Mouse (Mus musculus) spleen, adult 2 months (tissue): Measurements from ENCODE around the gene Spata17.

Experiments used
- CTCF ChIP-seq: fragments of 200-500 bp; IDR thresholded peaks from 2 replicates; pipeline ENCODE4 v1.5.1; 2011; ENCODE audit warnings: mild to moderate bottlenecking, inconsistent platforms; ENCODE audit not compliant: insufficient read depth, insufficient read length, insufficient replicate concordance; ENCODE audit errors: extremely low read depth
- POLR2A ChIP-seq: fragments of 200-500 bp; IDR thresholded peaks from 2 replicates; pipeline ENCODE4 v1.6.1; 2011; ENCODE audit warnings: low read depth, low read length, inconsistent platforms

GRCm38 (mm10) chr1:187035785-187036184 is 179.5 kb downstream of the Spata17 start:
- TF ChIP-seq CTCF: no peak
- TF ChIP-seq POLR2A: no peak
